Mouse (Mus musculus): Measurements from ENCODE around the gene Spaca4.

DNA sequence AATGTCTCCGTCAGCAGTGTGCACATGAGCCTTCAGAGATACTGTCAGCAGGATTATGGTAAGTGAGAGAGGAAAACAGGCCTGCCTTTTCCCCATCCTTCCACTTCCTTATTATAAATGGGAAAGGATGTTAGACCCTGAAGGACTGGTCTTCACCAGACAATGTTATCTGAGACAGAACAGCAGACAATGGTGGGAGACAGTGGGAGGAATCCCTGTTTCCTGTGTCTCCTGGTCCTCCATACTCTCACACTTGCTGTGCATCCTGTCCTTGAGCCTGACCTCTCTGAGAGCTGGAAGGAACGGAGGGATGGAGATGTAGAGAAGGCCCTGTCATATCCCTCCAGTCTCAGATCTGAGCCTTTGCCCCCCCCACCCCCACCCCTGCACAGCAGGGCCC lies 33.2 kb downstream of the Spaca4 start:
- TF ChIP-seq POLR2A (IDR thresholded peaks at IDR 0.05; ENCODE audit: borderline replicate concordance, control insufficient read depth, low read depth, low read length) (no peak), CTCF (IDR thresholded peaks at IDR 0.05; ENCODE audit: control insufficient read depth, insufficient read depth, low read length) (no peak)

Data from bone marrow, adult 2 months (tissue).